Mouse (Mus musculus) erythroblast, embryonic 14.5 days (primary cell): ENCODE results near the gene Fam20b. TPM values are rescaled to one million over a fixed set of nuclear protein-coding genes. Genes with fewer than 3 reads are reported as not detected.

Experiments used
- H3K27me3 ChIP-seq: 2 replicates; pipeline ENCODE4 v1.6.1; 2012; ENCODE audit warnings: inconsistent platforms; ENCODE audit not compliant: control insufficient read depth
- H3K36me3 ChIP-seq: 2 replicates; pipeline ENCODE4 v1.6.1; 2012; ENCODE audit warnings: mild to moderate bottlenecking, inconsistent platforms; ENCODE audit not compliant: control insufficient read depth
- H3K4me1 ChIP-seq: 2 replicates; pipeline ENCODE4 v1.6.1; 2012; ENCODE audit warnings: inconsistent platforms; ENCODE audit not compliant: control insufficient read depth
- H3K4me3 ChIP-seq: replicated peaks from 2 replicates; pipeline ENCODE3; 2012; ENCODE audit warnings: moderate library complexity, mild to moderate bottlenecking, inconsistent platforms
- H3K9me3 ChIP-seq: 2 replicates; pipeline ENCODE4 v1.6.1; 2012; ENCODE audit warnings: low read length, inconsistent platforms, mixed read lengths; ENCODE audit not compliant: control insufficient read depth
- GATA1 ChIP-seq: IDR thresholded peaks from 2 replicates; pipeline ENCODE4 v1.6.1; 2012; ENCODE audit warnings: low read length, inconsistent platforms, mixed read lengths
- TAL1 ChIP-seq: IDR thresholded peaks from 3 replicates; pipeline ENCODE4 v1.6.1; 2012; ENCODE audit warnings: low read length, inconsistent platforms, mixed read lengths
- polyA plus RNA-seq: library from polyadenylated mRNA; stranded (reverse); fragments of >175 nt; gene quantifications from 2 replicates; pipeline ENCODE4 v1.2.3, GENCODE M21; 2012

The Fam20b gene
- polyA plus RNA-seq, 1 experiment = 0.60 TPM

GRCm38 (mm10) chr1:156676171-156676570 lies 42.7 kb downstream of the Fam20b start:
- Histone ChIP-seq H3K27me3 (peaks cover 25% of the 10 kb centered on the region), H3K4me3 (no peak overlapping the region)
- no peak for TF ChIP-seq GATA1
- no peak for TF ChIP-seq TAL1

GRCm38 (mm10) chr1:156674195-156675000 lies 44.5 kb downstream of the Fam20b start, which contains the start of gene Tor3a:
TSS of gene Tor3a (minus strand) at chr1:156674356.
- peaks cover 28% of the 10 kb centered on the region for H3K4me1 ChIP-seq

More at GRCm38 (mm10) chr1:156676171-156676570, 42.7 kb downstream of the Fam20b start:
- H3K9me3 ChIP-seq = no peaks in the 10 kb centered on the region
- H3K36me3 ChIP-seq = peaks cover 22% of the 10 kb centered on the region
- H3K4me1 ChIP-seq = peaks cover 28% of the 10 kb centered on the region

GRCm38 (mm10) chr1:156673476-156674194 lies 45.3 kb downstream of the Fam20b start:
- TF ChIP-seq TAL1 (no peak), GATA1 (no peak)

More at GRCm38 (mm10) chr1:156674195-156675000, 44.5 kb downstream of the Fam20b start, which contains the start of gene Tor3a:
- Histone ChIP-seq H3K27me3 (peaks cover 25% of the 10 kb centered on the region), H3K4me3 (peak within 1 kb of the TSS; percentile 72), H3K36me3 (peaks cover 5% of the 10 kb centered on the region), H3K9me3 (no peaks in the 10 kb centered on the region)
- TF ChIP-seq GATA1 (no peak), TAL1 (no peak)

GRCm38 (mm10) chr1:156672720-156673475 lies 46.0 kb downstream of the Fam20b start:
- H3K27me3 ChIP-seq = peaks cover 25% of the 10 kb centered on the region
- no peaks in the 10 kb centered on the region for H3K36me3 ChIP-seq
- H3K9me3 ChIP-seq = no peaks in the 10 kb centered on the region
- TF ChIP-seq TAL1 (no peak), GATA1 (no peak)
- H3K4me3 ChIP-seq = peak overlapping the region; percentile 72
- H3K4me1 ChIP-seq = peaks cover 28% of the 10 kb centered on the region

More at GRCm38 (mm10) chr1:156673476-156674194, 45.3 kb downstream of the Fam20b start:
- Histone ChIP-seq H3K27me3 (peaks cover 25% of the 10 kb centered on the region), H3K4me1 (peaks cover 28% of the 10 kb centered on the region), H3K4me3 (peak overlapping the region; percentile 72), H3K36me3 (peaks cover under 1% of the 10 kb centered on the region), H3K9me3 (no peaks in the 10 kb centered on the region)

- Histone ChIP-seq H3K4me3 (no peak overlapping the region), H3K4me1 (peaks cover 34% of the 10 kb centered on the region), H3K27me3 (peaks cover 25% of the 10 kb centered on the region), H3K36me3 (no peaks in the 10 kb centered on the region), H3K9me3 (no peaks in the 10 kb centered on the region)
- TF ChIP-seq TAL1 (no peak), GATA1 (no peak)
These were observed 47.0 kb downstream of the Fam20b start for GRCm38 (mm10) chr1:156671921-156672320.

GRCm38 (mm10) chr1:156669208-156669983 lies 49.5 kb downstream of the Fam20b start:
- H3K4me3 ChIP-seq = no peak overlapping the region
- H3K36me3 ChIP-seq = no peaks in the 10 kb centered on the region
- H3K9me3 ChIP-seq = no peaks in the 10 kb centered on the region
- TF ChIP-seq GATA1 (no peak), TAL1 (no peak)
- peaks cover 24% of the 10 kb centered on the region for H3K4me1 ChIP-seq
- H3K27me3 ChIP-seq = peaks cover 18% of the 10 kb centered on the region

- TF ChIP-seq TAL1 (no peak), GATA1 (no peak)
- Histone ChIP-seq H3K36me3 (no peaks in the 10 kb centered on the region), H3K4me3 (no peak overlapping the region), H3K9me3 (no peaks in the 10 kb centered on the region), H3K4me1 (peaks cover 16% of the 10 kb centered on the region), H3K27me3 (peaks cover 10% of the 10 kb centered on the region)
These were observed 50.3 kb downstream of the Fam20b start for GRCm38 (mm10) chr1:156668602-156669001.
